Mouse (Mus musculus) forebrain, embryonic 11.5 days (tissue): Measurements from ENCODE around the gene Mcu. TPM values are rescaled to one million over a fixed set of nuclear protein-coding genes. Genes with fewer than 3 reads are reported as not detected.

Source experiments
- ATAC-seq: fragments of 200-750 bp; cut with Nextera tagmentation; replicated peaks from 2 replicates; pipeline ENCODE4 v1.8.0; 2017; ENCODE audit warnings: moderate TSS enrichment; ENCODE audit not compliant: low FRiP score
- DNase-seq: peaks from one replicate; pipeline ENCODE4 v3.0.0-alpha.2; 2017; ENCODE audit warnings: low spot score
- H3K27ac ChIP-seq: fragments of 300-500 bp; sonication (generic); 2 replicates; pipeline ENCODE4 v1.5.1; 2014; ENCODE audit warnings: low read depth, low read length
- H3K27me3 ChIP-seq: fragments of 300-500 bp; sonication (generic); 2 replicates; pipeline ENCODE4 v1.6.1; 2014; ENCODE audit warnings: mild to moderate bottlenecking, low read length, mixed read lengths; ENCODE audit not compliant: control insufficient read depth, insufficient read depth
- H3K36me3 ChIP-seq: fragments of 300-500 bp; sonication (generic); 2 replicates; pipeline ENCODE4 v1.6.1; 2014; ENCODE audit warnings: mild to moderate bottlenecking, low read length, moderate library complexity, mixed read lengths; ENCODE audit not compliant: control insufficient read depth, insufficient read depth
- H3K4me1 ChIP-seq: fragments of 300-500 bp; sonication (generic); replicated peaks from 2 replicates; pipeline ENCODE4 v1.6.1; 2014; ENCODE audit warnings: low read length, mixed read lengths; ENCODE audit not compliant: control insufficient read depth, insufficient read depth
- H3K4me2 ChIP-seq: fragments of 300-500 bp; sonication (generic); 2 replicates; pipeline ENCODE4 v1.6.1; 2014; ENCODE audit warnings: low read depth, mild to moderate bottlenecking, low read length, moderate library complexity, mixed read lengths; ENCODE audit not compliant: severe bottlenecking
- H3K4me3 ChIP-seq: fragments of 300-500 bp; sonication (generic); 2 replicates; pipeline ENCODE4 v1.5.1; 2014; ENCODE audit warnings: low read depth, low read length
- H3K9ac ChIP-seq: fragments of 300-500 bp; sonication (generic); 2 replicates; pipeline ENCODE4 v1.6.1; 2014; ENCODE audit warnings: low read length
- H3K9me3 ChIP-seq: fragments of 300-500 bp; sonication (generic); 2 replicates; pipeline ENCODE4 v1.6.1; 2016; ENCODE audit warnings: low read length, mixed read lengths; ENCODE audit not compliant: control insufficient read depth
- WGBS: fragments of 180-500 bp; shearing (Covaris S2); extraction: QIAGEN DNeasy Blood & Tissue Kit; methylation state at CpG from one replicate; pipeline ENCODE4 v1.1.7; 2014; 5-methylcytosine and 5-hydroxymethylcytosine counted together
- polyA plus RNA-seq: library from polyadenylated mRNA; unstranded; fragments of >200 nt; fragmentation: Nextera tagmentation; extraction: Ambion mirVana; gene quantifications from 2 replicates; pipeline ENCODE4 v1.2.1, GENCODE M21; 2014

The Mcu gene
- polyA plus RNA-seq, 1 experiment from 2014 or later, result 22.3 TPM

DNA sequence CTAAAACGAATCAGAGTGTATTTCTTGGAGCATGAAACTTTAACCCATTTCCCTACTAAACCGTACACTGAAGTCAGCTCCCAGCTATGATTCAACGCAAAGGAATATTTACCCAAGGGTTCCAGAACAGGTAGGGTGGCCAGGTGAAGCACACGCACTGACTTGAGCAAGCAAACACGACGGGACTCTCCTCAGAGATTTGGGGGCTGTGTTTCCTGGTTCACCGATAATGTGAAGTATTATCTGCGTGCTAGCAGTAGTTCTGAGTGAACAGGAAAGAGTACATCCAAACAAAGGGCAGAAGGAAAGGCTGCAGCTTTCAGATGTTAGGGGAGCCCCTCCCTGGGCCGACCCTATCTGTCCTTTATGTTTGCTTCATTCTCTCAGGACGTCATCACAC lies 4.9 kb upstream of the Mcu start:
- H3K4me2 ChIP-seq, result no peak overlapping the region
- no peaks in the 10 kb centered on the region for H3K4me1 ChIP-seq
- DNase-seq (no peak), ATAC-seq (no peak)
- H3K9me3 ChIP-seq, result no peaks in the 10 kb centered on the region
- no peak overlapping the region for H3K9ac ChIP-seq
- no peak overlapping the region for H3K4me3 ChIP-seq
- H3K27me3 ChIP-seq, result no peaks in the 10 kb centered on the region
- WGBS, result 78% methylated on average over 10 of the region's 10 CpGs
- no peak overlapping the region for H3K27ac ChIP-seq
- no peaks in the 10 kb centered on the region for H3K36me3 ChIP-seq

DNA sequence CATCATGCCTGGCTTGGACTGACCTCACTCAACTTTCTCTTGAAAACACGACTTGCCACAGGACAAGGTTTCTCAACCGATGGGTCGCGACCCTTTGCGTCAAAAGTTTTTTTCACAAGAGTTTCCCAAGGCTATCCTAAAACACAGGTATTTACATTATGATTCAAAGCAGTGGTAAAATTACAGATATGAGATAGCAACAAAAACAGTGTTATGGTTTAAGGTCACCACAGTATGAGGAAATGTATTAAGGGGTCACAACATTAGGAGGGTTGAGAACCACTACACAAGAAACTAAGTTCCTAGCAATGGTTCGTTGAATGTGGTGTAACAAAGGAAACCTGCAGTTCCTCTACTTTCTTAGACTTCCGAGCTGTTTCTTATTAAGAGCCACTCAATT lies 1.3 kb upstream of the Mcu start:
- Histone ChIP-seq H3K9me3 (no peaks in the 10 kb centered on the region), H3K36me3 (no peaks in the 10 kb centered on the region), H3K27me3 (no peaks in the 10 kb centered on the region), H3K9ac (no peak overlapping the region), H3K27ac (no peak overlapping the region), H3K4me1 (no peaks in the 10 kb centered on the region), H3K4me2 (no peak overlapping the region), H3K4me3 (no peak overlapping the region)
- DNase-seq, result no peak
- no peak for ATAC-seq
- 91% methylated on average over 7 of the region's 7 CpGs for WGBS

DNA sequence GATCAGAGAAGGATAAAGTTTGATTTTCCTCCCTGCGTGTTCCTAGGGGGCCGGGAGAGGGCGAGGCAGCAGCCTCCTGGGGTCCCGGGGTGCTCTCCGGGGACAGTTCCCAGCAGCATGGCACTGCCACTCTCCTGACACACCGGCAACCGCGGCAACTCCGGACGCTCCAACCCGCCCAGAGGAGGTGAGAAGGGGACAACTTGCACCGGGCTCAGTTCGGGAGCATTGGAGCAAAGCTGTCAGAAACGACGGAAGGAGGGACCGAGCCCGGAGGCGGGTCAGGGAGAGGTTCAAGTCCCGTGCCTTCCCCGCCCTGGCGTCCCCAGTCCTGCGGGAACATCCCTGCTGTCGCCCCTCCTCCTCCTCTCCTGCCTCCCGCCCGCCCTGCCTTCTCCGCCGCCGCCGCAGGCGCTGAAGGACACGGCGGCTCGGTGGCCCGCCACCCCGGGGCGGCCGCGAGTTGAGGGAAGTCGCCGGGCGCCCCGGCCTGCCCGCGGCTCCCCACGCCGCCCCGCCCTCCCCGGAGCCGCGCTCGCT lies 441 bp downstream of the Mcu start, which contains the start of gene Gm10322:
Gene Gm10322 (plus strand): TSS at position 83 of the 540 bp plus-strand sequence.
- 0% methylated on average over 29 of the region's 51 CpGs for WGBS
- Histone ChIP-seq H3K4me3 (peak within 1 kb of the TSS; percentile 90), H3K9me3 (no peaks in the 10 kb centered on the region), H3K4me2 (peak within 1 kb of the TSS; percentile 90), H3K36me3 (no peaks in the 10 kb centered on the region), H3K4me1 (no peaks in the 10 kb centered on the region), H3K9ac (peak within 1 kb of the TSS; percentile 90), H3K27me3 (no peaks in the 10 kb centered on the region), H3K27ac (peak within 1 kb of the TSS; percentile 62; the same call in 1 of the 2 replicates)
- DNase-seq (peak; percentile 82), ATAC-seq (peak; percentile 79)

DNA sequence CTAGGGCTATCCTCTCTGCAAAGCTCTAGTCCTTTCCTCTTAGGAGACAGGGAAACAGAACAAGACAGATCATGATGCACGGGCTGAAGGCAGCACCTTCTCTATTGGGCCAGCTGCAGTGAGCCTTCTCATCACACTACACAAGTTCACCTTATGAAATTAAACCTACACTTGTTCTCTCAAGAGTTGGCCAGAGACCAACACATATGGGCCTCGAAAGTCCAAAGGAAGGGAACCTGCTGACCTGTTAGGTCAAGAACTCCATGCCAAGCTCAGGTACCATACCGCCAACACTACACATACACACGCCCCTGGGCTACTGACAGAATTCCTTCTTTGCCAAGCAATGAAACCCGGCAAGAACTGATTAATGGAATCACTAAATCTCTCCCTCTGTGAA lies 1.1 kb downstream of the Mcu start:
- ATAC-seq, result no peak
- Histone ChIP-seq H3K27ac (no peak overlapping the region), H3K9ac (no peak overlapping the region), H3K9me3 (no peaks in the 10 kb centered on the region), H3K36me3 (no peaks in the 10 kb centered on the region), H3K4me2 (peak overlapping the region; percentile 90), H3K4me3 (peak overlapping the region; percentile 90), H3K4me1 (no peaks in the 10 kb centered on the region), H3K27me3 (no peaks in the 10 kb centered on the region)
- WGBS, result 32% methylated on average over 5 of the region's 5 CpGs
- no peak for DNase-seq

DNA sequence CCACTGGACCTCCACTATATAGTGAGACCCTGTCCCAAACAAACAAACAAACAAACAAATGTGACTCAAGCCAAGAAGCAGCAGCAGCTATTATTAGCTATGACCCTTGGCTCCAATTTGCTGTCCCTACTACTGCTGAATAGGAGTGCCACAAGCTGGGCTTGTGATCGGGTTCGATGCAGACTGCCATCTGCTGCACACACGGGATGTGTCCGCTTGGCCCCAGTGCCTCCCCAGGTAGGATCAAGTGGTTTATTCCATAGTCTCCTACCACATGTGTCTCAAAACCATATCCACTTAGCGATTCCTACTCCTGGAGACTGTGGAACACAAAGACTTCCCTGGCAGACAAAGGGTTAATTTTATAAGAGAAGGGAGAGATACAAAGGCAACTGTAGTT lies 2.4 kb downstream of the Mcu start:
- no peaks in the 10 kb centered on the region for H3K36me3 ChIP-seq
- H3K4me1 ChIP-seq, result no peaks in the 10 kb centered on the region
- no peaks in the 10 kb centered on the region for H3K9me3 ChIP-seq
- 87% methylated on average over 5 of the region's 5 CpGs for WGBS
- H3K27me3 ChIP-seq, result no peaks in the 10 kb centered on the region
- H3K27ac ChIP-seq, result no peak overlapping the region
- no peak overlapping the region for H3K9ac ChIP-seq
- DNase-seq, result no peak
- no peak overlapping the region for H3K4me3 ChIP-seq
- ATAC-seq, result no peak
- H3K4me2 ChIP-seq, result no peak overlapping the region

DNA sequence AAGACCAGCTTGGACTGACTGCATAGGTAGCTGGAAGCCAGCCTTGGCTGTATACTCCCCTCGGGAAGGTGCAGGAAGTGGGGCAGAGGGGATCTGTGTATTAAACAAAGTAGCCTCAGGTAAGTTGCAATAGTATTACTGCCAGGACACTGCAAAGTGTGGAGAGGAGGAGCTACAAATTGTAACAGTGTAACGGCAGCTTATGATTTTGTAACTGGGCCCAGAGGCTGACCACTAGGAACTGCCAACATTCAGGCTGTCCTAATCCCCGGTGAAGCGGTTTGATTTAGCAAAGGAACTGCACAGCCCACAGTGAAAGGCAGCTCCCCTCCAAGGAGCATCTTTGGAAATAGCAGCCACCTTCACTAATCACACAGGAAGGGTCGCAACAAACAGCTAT lies 3.2 kb downstream of the Mcu start:
- Histone ChIP-seq H3K4me3 (no peak overlapping the region), H3K9me3 (no peaks in the 10 kb centered on the region), H3K9ac (no peak overlapping the region), H3K27ac (no peak overlapping the region), H3K4me2 (no peak overlapping the region), H3K36me3 (no peaks in the 10 kb centered on the region), H3K27me3 (no peaks in the 10 kb centered on the region), H3K4me1 (no peaks in the 10 kb centered on the region)
- no peak for ATAC-seq
- no peak for DNase-seq
- 77% methylated on average over 5 of the region's 5 CpGs for WGBS

DNA sequence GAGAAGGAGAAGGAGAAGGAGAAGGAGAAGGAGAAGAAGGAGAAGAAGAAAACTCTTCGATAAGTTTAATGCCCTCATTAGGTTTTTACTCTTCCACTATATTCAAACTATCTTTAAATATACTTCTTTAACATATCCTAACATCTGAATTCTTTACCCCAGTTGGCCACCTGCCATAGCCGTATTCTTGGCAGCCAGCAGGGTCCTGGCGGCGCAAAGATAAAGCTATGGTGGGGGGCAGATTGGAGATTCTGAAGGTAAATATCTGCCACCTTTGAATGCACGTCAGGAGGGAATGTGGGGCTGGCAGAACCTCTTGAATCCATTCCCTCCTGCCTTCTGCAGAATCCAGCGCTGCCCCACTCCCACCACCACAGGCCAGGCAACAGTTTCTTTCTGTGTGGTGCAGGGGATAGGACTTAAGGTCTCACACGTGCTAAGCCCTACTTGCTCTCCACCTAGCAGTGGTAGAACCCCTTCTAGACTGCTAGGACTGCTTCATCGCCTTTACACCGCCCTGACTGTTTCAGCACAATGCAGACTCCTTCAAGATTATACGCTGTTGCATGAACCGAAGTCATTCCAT lies 11.5 kb downstream of the Mcu start:
- Histone ChIP-seq H3K4me3 (no peak overlapping the region), H3K36me3 (no peaks in the 10 kb centered on the region), H3K9me3 (no peaks in the 10 kb centered on the region), H3K27me3 (no peaks in the 10 kb centered on the region), H3K4me1 (no peaks in the 10 kb centered on the region), H3K9ac (no peak overlapping the region), H3K27ac (no peak overlapping the region), H3K4me2 (no peak overlapping the region)
- DNase-seq (no peak), ATAC-seq (no peak)
- 83% methylated on average over 11 of the region's 11 CpGs for WGBS

DNA sequence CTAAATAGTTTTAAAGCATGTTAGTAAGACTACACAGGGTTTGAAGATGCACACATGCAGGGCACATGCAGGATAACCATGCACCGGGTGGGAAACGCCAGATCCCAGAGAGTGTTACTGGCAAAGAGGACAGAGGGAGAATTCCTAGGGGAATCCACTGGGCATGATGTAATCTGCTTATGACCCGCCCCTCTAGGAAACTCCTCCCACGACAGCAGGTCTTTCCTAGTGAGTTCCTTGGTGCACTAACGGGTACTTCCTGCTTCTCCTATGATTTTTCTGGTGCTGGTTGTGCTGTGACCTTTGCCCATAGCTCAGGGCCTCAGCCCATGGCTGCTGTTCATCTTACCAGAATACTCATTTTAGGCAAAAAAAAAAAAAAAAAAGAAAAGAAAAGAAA lies 12.6 kb downstream of the Mcu start:
- Histone ChIP-seq H3K27ac (no peak overlapping the region), H3K4me3 (no peak overlapping the region), H3K9ac (no peak overlapping the region), H3K27me3 (no peaks in the 10 kb centered on the region), H3K9me3 (no peaks in the 10 kb centered on the region), H3K4me1 (no peaks in the 10 kb centered on the region), H3K4me2 (no peak overlapping the region), H3K36me3 (no peaks in the 10 kb centered on the region)
- DNase-seq, result no peak
- no peak for ATAC-seq
- 66% methylated on average over 5 of the region's 5 CpGs for WGBS

DNA sequence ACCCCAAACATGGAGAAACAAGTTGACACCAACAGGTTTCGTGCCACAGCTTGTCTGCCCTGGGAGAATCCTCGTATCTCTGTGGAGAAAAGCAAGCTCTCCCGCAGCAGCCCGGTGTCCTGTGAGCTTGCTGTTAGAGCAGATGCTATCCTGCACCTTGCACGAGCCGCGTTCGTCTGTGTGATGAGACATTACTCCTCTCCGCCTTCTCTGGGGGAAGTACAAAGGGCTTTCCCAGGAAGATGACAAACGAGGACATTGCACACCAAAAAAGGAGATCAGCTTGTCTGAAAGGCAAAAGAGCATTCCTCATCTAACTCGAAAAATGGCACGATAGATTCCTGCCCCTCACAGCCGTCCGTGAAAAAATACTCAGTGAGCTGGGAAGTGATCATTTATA lies 13.6 kb downstream of the Mcu start:
- H3K4me1 ChIP-seq, result no peaks in the 10 kb centered on the region
- no peaks in the 10 kb centered on the region for H3K27me3 ChIP-seq
- 80% methylated on average over 14 of the region's 14 CpGs for WGBS
- ATAC-seq (no peak), DNase-seq (no peak)
- no peak overlapping the region for H3K4me2 ChIP-seq
- H3K9me3 ChIP-seq, result no peaks in the 10 kb centered on the region
- H3K36me3 ChIP-seq, result no peaks in the 10 kb centered on the region
- no peak overlapping the region for H3K9ac ChIP-seq
- no peak overlapping the region for H3K4me3 ChIP-seq
- H3K27ac ChIP-seq, result no peak overlapping the region
